Mouse (Mus musculus): ENCODE data around the gene Lbhd2. TPM values are rescaled to one million over a fixed set of nuclear protein-coding genes. Genes with fewer than 3 reads are reported as not detected.

Lbhd2 gene
- total RNA-seq, 2 experiments from 2014 or later, result not detected

DNA sequence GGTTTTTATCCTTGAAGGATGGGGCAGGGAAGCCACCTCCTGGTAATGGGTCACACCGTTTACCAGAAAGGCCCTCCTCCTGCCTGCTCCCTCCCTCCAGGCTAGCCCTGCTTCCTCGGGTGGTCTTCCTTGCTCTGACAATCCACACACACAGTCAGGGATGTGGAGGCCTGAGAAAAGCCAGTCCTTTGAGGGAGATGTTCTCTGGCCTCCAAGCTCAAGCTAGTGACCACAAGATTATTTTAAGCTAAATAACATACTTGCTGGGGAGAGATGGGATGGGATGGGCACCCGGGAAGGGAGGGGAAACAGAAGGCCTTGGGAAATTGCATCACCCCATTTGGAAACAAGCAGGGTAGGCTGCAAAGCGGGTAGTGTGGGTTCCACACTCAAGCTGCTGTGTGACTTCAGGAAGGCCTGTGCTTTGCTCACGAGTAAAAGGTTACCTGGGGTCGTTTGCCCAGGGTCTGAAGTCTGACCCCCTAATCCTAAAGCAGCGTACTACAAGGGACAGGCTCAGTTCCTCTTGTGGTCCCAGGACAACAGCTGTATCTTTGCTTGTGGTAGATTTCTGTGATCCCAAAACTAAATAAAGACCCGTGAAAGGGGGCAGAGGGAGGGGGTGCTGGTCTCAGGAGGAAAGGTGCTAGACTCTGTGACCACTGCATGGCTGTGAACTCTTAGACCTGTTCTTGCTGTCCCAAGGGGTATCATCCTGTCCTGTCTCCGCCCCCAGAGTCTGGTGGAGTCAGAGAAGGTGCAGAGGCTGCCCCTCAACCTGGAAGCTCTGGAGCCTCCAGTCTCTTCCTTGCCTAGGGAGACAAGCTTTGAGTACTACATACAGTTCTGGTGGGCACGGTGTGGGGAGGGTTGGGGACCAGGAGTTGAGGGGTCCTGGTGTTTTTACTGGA lies 37.6 kb downstream of the Lbhd2 start:
- ATAC-seq (replicated peaks; ENCODE audit: low FRiP score, poor library complexity, severe bottlenecking), result no peak

GRCm38 (mm10) chr12:111445161-111445889 lies 38.7 kb downstream of the Lbhd2 start:
- ATAC-seq (replicated peaks; ENCODE audit: low FRiP score, poor library complexity, severe bottlenecking), result no peak

DNA sequence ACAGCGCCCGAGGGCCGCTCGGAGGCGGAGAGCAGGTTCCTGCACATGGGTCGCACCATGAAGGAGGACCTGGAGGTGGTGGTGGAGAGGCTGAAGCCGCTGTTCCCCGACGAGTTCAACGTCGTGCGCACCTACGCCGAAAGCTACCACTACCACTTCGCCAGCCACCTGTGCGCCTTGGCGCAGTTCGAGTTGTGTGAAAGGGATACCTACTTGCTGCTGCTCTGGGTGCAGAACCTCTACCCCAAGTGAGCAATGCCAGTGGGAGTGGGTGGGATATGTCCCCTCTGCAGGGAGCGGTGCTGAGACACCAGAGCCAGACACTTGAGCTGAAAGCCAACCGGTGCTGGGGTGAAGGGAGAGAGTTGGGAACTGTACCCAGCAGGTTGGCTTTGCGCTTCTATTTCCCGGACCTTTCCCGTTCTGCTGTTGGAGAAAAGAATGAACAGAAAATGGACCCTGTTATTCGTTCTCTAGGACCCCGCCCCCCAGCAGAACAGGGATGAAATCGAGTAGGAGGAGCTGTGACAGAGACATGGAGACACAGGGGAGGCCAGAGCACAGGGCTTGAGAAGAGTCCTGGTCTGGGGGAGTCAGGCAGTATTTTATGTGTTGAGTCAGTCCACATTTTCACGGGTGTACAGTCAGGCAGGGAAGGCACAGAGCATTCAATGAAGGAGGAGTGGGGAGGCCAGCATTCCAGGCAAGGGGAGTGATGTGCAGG lies 39.4 kb downstream of the Lbhd2 start:
- no peak for ATAC-seq (replicated peaks; ENCODE audit: low FRiP score, poor library complexity, severe bottlenecking)

DNA sequence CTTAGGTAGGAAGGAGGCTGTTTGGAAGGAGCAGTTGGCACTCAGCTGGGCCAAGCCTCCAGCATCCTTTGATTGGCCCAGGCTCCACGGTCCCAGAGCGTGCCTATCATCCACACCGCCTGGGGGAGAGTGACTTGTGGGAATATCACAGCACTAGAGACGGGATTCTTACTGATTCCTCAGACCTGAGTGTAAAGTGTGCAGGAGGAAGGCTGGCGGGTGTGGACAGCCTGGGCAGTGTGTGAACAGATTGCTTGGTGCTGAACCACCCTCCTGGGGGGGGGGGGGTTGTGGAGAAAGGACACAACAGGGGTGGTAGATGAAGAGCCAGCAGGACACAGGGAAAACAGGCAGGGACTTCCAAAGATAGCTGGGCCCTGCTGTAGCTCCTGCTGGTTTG lies 40.1 kb downstream of the Lbhd2 start:
- no peak for ATAC-seq (replicated peaks; ENCODE audit: low FRiP score, poor library complexity, severe bottlenecking)

GRCm38 (mm10) chr12:111447350-111447749 lies 40.7 kb downstream of the Lbhd2 start:
- no peak for ATAC-seq (replicated peaks; ENCODE audit: low FRiP score, poor library complexity, severe bottlenecking)

DNA sequence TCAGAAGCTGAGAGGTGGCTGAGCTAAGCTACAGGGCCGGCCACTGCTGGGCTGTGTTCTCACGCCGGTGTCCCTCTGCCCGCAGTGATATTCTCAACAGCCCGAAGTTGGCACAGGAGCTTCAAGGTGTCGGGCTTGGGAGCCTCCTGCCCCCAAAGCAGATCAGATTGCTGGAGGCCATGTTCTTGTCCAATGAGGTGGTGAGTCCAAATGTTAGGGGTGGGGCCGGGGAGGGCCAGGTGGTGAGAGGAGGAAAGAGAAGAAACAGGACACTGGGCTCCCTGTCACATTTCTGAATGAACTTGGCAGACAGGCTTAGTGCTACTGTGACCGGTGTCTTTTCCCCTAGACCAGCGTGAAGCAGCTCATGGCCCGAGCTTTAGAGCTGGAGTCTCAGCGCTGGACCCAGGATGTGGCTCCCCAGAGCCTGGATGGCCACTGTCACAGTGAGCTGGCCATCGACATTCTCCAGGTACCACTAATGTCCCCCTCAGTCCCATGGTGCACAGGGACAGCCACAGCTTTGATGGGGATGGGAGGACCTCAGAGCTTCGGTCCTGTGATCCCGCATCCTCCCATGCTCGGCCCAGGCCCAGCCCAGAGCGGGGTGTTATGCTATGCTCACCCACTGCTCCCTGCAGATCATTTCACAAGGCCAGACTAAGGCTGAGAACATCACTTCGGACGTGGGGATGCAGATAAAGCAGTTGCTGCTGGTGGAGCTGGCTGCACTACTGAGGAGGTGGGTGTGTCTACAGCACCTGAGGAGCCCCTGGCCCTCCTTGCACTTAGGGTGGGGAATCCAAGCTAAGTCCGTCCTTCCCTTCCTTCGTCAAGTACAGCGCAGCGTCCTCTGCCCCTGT lies 41.5 kb downstream of the Lbhd2 start:
- no peak for ATAC-seq (replicated peaks; ENCODE audit: low FRiP score, poor library complexity, severe bottlenecking)

- ATAC-seq (replicated peaks; ENCODE audit: low FRiP score, poor library complexity, severe bottlenecking), result no peak
These were observed 42.5 kb downstream of the Lbhd2 start for GRCm38 (mm10) chr12:111448931-111449705.

GRCm38 (mm10) chr12:111450359-111450758 lies 43.8 kb downstream of the Lbhd2 start:
- no peak for ATAC-seq (replicated peaks; ENCODE audit: low FRiP score, poor library complexity, severe bottlenecking)

DNA sequence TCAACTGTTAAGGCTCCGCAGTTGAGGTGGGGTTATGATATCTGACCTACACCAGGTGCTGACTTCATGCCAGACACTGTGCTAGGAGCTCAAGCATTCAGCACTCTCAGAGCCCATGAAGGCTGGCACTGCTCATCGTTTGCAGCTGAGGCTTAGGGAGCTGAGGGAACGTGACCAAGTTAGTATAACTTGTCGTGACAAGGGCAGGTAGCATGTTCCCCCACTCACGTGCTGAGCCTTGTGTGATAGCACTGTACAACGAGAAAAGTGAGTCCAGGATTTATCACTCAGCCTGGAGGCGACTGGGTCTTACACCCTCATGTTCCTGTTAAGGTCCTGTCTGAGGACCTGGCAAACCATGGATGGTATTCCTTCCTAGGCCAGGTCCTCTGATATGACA lies 45.0 kb downstream of the Lbhd2 start:
- no peak for ATAC-seq (replicated peaks; ENCODE audit: low FRiP score, poor library complexity, severe bottlenecking)

- no peak for ATAC-seq (replicated peaks; ENCODE audit: low FRiP score, poor library complexity, severe bottlenecking)
These were observed 47.4 kb downstream of the Lbhd2 start for GRCm38 (mm10) chr12:111454021-111454420.

- no peak for ATAC-seq (replicated peaks; ENCODE audit: low FRiP score, poor library complexity, severe bottlenecking)
These were observed 48.1 kb downstream of the Lbhd2 start for GRCm38 (mm10) chr12:111454543-111455280.

DNA sequence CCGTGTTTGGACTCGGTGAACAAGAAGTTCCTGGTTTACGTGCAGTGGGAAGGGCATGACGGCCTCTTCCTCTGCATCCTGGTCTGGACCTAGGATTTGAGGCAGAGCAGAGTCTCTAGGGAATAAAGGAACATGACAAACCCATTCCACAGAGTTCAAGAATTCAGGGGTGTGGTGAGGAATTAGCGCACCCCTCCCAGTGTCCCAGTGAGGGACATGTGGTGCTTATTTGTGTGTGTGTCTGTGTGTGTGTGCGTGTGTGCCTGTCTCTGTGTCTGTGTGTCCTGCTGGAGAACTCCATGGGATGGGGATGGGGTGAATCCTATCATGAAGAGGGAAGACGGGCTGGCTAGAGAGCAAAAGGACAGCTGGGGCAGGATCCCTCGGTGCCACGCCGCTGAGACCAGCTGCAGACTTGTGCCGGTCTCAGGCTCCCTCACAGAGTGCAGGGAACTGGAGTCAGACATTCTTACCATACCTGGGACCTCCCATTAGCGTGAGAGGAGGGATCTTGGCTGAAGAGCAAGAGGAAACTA lies 48.8 kb downstream of the Lbhd2 start:
- ATAC-seq (replicated peaks; ENCODE audit: low FRiP score, poor library complexity, severe bottlenecking), result no peak

GRCm38 (mm10) chr12:111455860-111456259 lies 49.3 kb downstream of the Lbhd2 start:
- ATAC-seq (replicated peaks; ENCODE audit: low FRiP score, poor library complexity, severe bottlenecking), result no peak

DNA sequence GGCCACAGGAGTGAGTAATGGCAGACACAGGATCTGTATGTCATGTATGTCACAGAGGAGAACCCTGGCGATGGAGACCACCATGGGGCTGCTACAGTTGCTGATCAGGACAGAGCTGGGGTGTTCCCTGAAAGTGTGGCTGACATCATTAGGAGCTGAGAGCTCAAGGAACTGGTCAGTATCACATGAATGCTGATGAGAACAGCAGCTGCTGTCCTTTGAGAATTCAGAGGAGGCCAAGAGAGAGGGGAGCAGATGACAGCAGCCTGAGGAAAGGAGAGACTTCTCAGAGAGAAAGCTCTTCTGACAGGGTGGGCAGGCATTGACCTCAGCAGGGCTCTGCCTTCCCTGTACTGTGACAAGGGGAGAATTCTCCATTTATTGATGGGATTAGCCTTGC lies 51.1 kb downstream of the Lbhd2 start:
- ATAC-seq (replicated peaks; ENCODE audit: low FRiP score, poor library complexity, severe bottlenecking), result no peak

Measured in erythroid progenitor cell, adult 5-6 weeks (primary cell).